Mouse (Mus musculus) C2C12 (cell line): Measurements from ENCODE around the gene Slc27a3.

Source experiments
- CTCF ChIP-seq: IDR thresholded peaks from one replicate; pipeline ENCODE4 v1.5.1; 2011; ENCODE audit not compliant: control insufficient read depth, insufficient read depth, insufficient read length
- FOSL1 ChIP-seq: IDR thresholded peaks from one replicate; pipeline ENCODE4 v1.8.0; 2011; ENCODE audit warnings: mild to moderate bottlenecking, low read length; ENCODE audit not compliant: poor library complexity, insufficient read depth, severe bottlenecking
- USF1 ChIP-seq: IDR thresholded peaks from one replicate; pipeline ENCODE4 v1.6.1; 2011; ENCODE audit warnings: low read depth, mild to moderate bottlenecking, control low read depth, moderate library complexity

- TF ChIP-seq CTCF (no peak), USF1 (no peak), FOSL1 (no peak)
Measured at GRCm38 (mm10) chr3:90357959-90358358, 31.8 kb downstream of the Slc27a3 start.
